Mouse (Mus musculus): Measurements from ENCODE around the gene Syf2. TPM values are rescaled to one million over a fixed set of nuclear protein-coding genes. Genes with fewer than 3 reads are reported as not detected.

Gene Syf2
- polyA plus RNA-seq, 1 experiment from 2014 or later, result 46.9 TPM

- DNase-seq, result no peak
- ATAC-seq, result no peak
- Histone ChIP-seq H3K9ac (replicated peaks) (peak overlapping the region; percentile 83), H3K4me3 (ENCODE audit: low read depth, low read length) (peak overlapping the region; percentile 65), H3K27me3 (ENCODE audit: insufficient read depth, low read length) (no peaks in the 10 kb centered on the region), H3K4me1 (ENCODE audit: insufficient read depth) (peaks cover 54% of the 10 kb centered on the region), H3K27ac (ENCODE audit: low read depth) (peak overlapping the region; percentile 98), H3K4me2 (ENCODE audit: low read depth, low read length) (peak overlapping the region; percentile 78), H3K9me3 (ENCODE audit: low read length) (no peaks in the 10 kb centered on the region), H3K36me3 (replicated peaks; ENCODE audit: insufficient read depth, low read length) (peaks cover 20% of the 10 kb centered on the region)
- 61% methylated on average over 14 of the region's 14 CpGs for WGBS (ENCODE audit: insufficient replicate concordance)
- TF ChIP-seq EP300 (IDR thresholded peaks at IDR 0.05; ENCODE audit: low read depth), result no peak
- no peak for TF ChIP-seq CTCF (IDR thresholded peaks at IDR 0.05; ENCODE audit: low read depth)
Observed at GRCm38 (mm10) chr4:134915223-134916050, 15.3 kb upstream of the Syf2 start.

GRCm38 (mm10) chr4:134917194-134917593 lies 13.5 kb upstream of the Syf2 start:
- Histone ChIP-seq H3K4me2 (ENCODE audit: low read depth, low read length) (peak overlapping the region; percentile 47), H3K36me3 (replicated peaks; ENCODE audit: insufficient read depth, low read length) (peaks cover 8% of the 10 kb centered on the region), H3K27ac (ENCODE audit: low read depth) (peak overlapping the region; percentile 98), H3K4me1 (ENCODE audit: insufficient read depth) (peaks cover 54% of the 10 kb centered on the region), H3K4me3 (ENCODE audit: low read depth, low read length) (peak overlapping the region; percentile 19; the same call in 1 of the 2 replicates), H3K27me3 (ENCODE audit: insufficient read depth, low read length) (no peaks in the 10 kb centered on the region), H3K9ac (replicated peaks) (0 out of 2 replicates have a peak overlapping the region, but pooled peaks have one; percentile 10), H3K9me3 (ENCODE audit: low read length) (no peaks in the 10 kb centered on the region)
- 48% methylated on average over 3 of the region's 3 CpGs for WGBS (ENCODE audit: insufficient replicate concordance)
- ATAC-seq (no peak), DNase-seq (peak; percentile 39)
- TF ChIP-seq CTCF (IDR thresholded peaks at IDR 0.05; ENCODE audit: low read depth) (no peak), EP300 (IDR thresholded peaks at IDR 0.05; ENCODE audit: low read depth) (no peak; the same call in 1 of the 2 replicates)

- Histone ChIP-seq H3K27me3 (ENCODE audit: insufficient read depth, low read length) (no peaks in the 10 kb centered on the region), H3K27ac (ENCODE audit: low read depth) (peak overlapping the region; percentile 98), H3K36me3 (replicated peaks; ENCODE audit: insufficient read depth, low read length) (no peaks in the 10 kb centered on the region), H3K9ac (replicated peaks) (peak overlapping the region; percentile 41; the same call in 1 of the 2 replicates), H3K4me2 (ENCODE audit: low read depth, low read length) (peak overlapping the region; percentile 47), H3K4me1 (ENCODE audit: insufficient read depth) (peaks cover 49% of the 10 kb centered on the region), H3K9me3 (ENCODE audit: low read length) (no peaks in the 10 kb centered on the region), H3K4me3 (ENCODE audit: low read depth, low read length) (0 out of 2 replicates have a peak overlapping the region, but pooled peaks have one; percentile 19)
- no peak for TF ChIP-seq CTCF (IDR thresholded peaks at IDR 0.05; ENCODE audit: low read depth)
- peak; percentile 93 for TF ChIP-seq EP300 (IDR thresholded peaks at IDR 0.05; ENCODE audit: low read depth)
- DNase-seq, result peak; percentile 84
- whole genome bisulfite sequencing (ENCODE audit: insufficient replicate concordance), result 18% methylated on average over 7 of the region's 7 CpGs
- peak; percentile 68 for ATAC-seq
Observed at GRCm38 (mm10) chr4:134918381-134918780, 12.3 kb upstream of the Syf2 start.

GRCm38 (mm10) chr4:134919733-134920540 lies 10.8 kb upstream of the Syf2 start:
- Histone ChIP-seq H3K4me2 (ENCODE audit: low read depth, low read length) (peak overlapping the region; percentile 53), H3K36me3 (replicated peaks; ENCODE audit: insufficient read depth, low read length) (peaks cover 10% of the 10 kb centered on the region; the same call in 1 of the 2 replicates), H3K4me1 (ENCODE audit: insufficient read depth) (peaks cover 49% of the 10 kb centered on the region), H3K27me3 (ENCODE audit: insufficient read depth, low read length) (no peaks in the 10 kb centered on the region), H3K9me3 (ENCODE audit: low read length) (no peaks in the 10 kb centered on the region), H3K9ac (replicated peaks) (no peak overlapping the region), H3K27ac (ENCODE audit: low read depth) (peak overlapping the region; percentile 98), H3K4me3 (ENCODE audit: low read depth, low read length) (no peak overlapping the region)
- no peak for ATAC-seq
- peak; percentile 48 for DNase-seq
- no peak for TF ChIP-seq CTCF (IDR thresholded peaks at IDR 0.05; ENCODE audit: low read depth)
- peak; percentile 62; the same call in 1 of the 2 replicates for TF ChIP-seq EP300 (IDR thresholded peaks at IDR 0.05; ENCODE audit: low read depth)
- 22% methylated on average over 12 of the region's 12 CpGs for WGBS (ENCODE audit: insufficient replicate concordance)

GRCm38 (mm10) chr4:134920631-134921030 lies 10.1 kb upstream of the Syf2 start:
- no peak overlapping the region for H3K4me3 ChIP-seq (ENCODE audit: low read depth, low read length)
- H3K36me3 ChIP-seq (replicated peaks; ENCODE audit: insufficient read depth, low read length), result peaks cover 16% of the 10 kb centered on the region
- H3K27me3 ChIP-seq (ENCODE audit: insufficient read depth, low read length), result no peaks in the 10 kb centered on the region
- no peak for DNase-seq
- peaks cover 47% of the 10 kb centered on the region for H3K4me1 ChIP-seq (ENCODE audit: insufficient read depth)
- H3K9ac ChIP-seq (replicated peaks), result no peak overlapping the region
- H3K27ac ChIP-seq (ENCODE audit: low read depth), result peak overlapping the region; percentile 98
- ATAC-seq, result no peak
- no peak for TF ChIP-seq EP300 (IDR thresholded peaks at IDR 0.05; ENCODE audit: low read depth)
- TF ChIP-seq CTCF (IDR thresholded peaks at IDR 0.05; ENCODE audit: low read depth), result no peak
- WGBS (ENCODE audit: insufficient replicate concordance), result 84% methylated on average over 6 of the region's 6 CpGs
- no peak overlapping the region for H3K4me2 ChIP-seq (ENCODE audit: low read depth, low read length)
- H3K9me3 ChIP-seq (ENCODE audit: low read length), result no peaks in the 10 kb centered on the region

- H3K4me3 ChIP-seq (ENCODE audit: low read depth, low read length), result no peak overlapping the region
- peak overlapping the region; percentile 95 for H3K27ac ChIP-seq (ENCODE audit: low read depth)
- DNase-seq (no peak), ATAC-seq (no peak)
- no peak overlapping the region for H3K4me2 ChIP-seq (ENCODE audit: low read depth, low read length)
- H3K9ac ChIP-seq (replicated peaks), result no peak overlapping the region
- H3K4me1 ChIP-seq (ENCODE audit: insufficient read depth), result peaks cover 45% of the 10 kb centered on the region
- peaks cover 27% of the 10 kb centered on the region for H3K36me3 ChIP-seq (replicated peaks; ENCODE audit: insufficient read depth, low read length)
- no peaks in the 10 kb centered on the region for H3K27me3 ChIP-seq (ENCODE audit: insufficient read depth, low read length)
- WGBS (ENCODE audit: insufficient replicate concordance), result 89% methylated on average over 4 of the region's 4 CpGs
- no peaks in the 10 kb centered on the region for H3K9me3 ChIP-seq (ENCODE audit: low read length)
- TF ChIP-seq EP300 (IDR thresholded peaks at IDR 0.05; ENCODE audit: low read depth) (no peak), CTCF (IDR thresholded peaks at IDR 0.05; ENCODE audit: low read depth) (no peak)
Observed at GRCm38 (mm10) chr4:134921703-134922102, 9.0 kb upstream of the Syf2 start.

Measured in liver, postnatal 0 days (tissue).